Mouse (Mus musculus): Measurements from ENCODE around the gene Mrgprh. TPM values are rescaled to one million over a fixed set of nuclear protein-coding genes. Genes with fewer than 3 reads are reported as not detected.
"Not testable (repeated sequence)": the region's sequence is repeated elsewhere in the genome, so short reads cannot be mapped to it uniquely, and the experiment has no call there.

Gene Mrgprh
- total RNA-seq, 2 experiments from 2014 or later, result 4.4 to 4.7 TPM

DNA sequence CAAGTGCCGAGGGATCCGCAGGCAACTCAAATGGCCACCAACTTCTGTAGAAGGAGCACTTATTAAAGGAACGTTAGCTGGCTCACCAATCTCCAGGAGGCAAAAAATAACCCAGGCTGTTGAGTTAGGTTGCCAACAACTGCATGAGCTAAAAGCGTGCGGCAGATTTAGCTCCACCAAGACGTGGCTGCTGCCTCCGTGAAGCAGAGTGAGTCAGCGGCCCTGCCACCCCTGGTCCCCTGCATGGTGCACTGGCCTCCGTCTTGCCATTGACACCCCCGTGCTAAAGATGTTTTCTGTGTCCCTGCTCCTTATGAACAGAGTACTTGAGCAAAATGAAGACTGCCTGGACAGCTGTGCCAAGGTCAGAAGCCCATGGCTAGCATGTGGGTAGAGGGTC lies 9.0 kb upstream of the Mrgprh start:
- DNase-seq (ENCODE audit: low spot score), result peak; percentile 64

DNA sequence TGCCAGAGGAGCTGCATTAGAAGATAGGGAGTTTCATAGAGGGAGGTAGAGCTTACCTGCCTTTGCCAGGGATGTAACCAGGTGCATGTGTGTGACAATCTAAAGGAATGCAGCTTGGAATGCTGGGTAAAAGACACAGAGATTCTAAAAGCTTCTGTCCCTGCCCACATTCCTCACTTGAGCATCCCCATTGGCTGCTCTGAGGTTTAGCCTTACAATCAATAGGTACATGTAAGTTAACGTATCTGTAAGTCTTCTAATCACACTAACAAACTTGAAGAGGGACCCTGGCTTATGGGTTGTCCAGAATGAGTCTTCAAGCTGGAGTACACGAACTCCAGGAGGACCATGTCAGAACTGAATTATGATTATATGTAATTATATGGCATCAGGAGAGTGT lies 7.8 kb upstream of the Mrgprh start, which contains the start of gene Mas1:
TSS of gene Mas1 (minus strand) at position 101 of the 400 bp plus-strand sequence.
- DNase-seq (ENCODE audit: low spot score), result no peak

DNA sequence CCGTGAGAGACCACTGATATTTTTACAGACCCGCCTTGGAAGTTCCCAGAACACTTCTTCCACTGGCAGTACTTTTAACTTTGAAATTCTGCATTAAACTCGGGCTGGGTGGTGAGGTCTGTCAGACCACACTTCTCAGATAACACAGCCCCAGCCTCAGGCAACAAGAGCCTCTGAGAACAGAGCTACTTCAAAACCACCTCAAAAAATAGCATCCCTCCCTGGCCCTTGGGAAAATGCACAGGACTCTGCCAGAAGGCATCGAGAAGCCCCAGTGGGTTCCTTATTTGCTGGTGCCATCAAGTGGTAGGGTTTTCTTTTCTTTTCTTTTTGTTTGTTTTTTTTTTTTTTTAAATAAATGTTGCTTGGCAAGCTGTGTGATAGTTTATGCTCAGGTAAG lies 7.2 kb upstream of the Mrgprh start:
- no peak for DNase-seq (ENCODE audit: low spot score)

DNA sequence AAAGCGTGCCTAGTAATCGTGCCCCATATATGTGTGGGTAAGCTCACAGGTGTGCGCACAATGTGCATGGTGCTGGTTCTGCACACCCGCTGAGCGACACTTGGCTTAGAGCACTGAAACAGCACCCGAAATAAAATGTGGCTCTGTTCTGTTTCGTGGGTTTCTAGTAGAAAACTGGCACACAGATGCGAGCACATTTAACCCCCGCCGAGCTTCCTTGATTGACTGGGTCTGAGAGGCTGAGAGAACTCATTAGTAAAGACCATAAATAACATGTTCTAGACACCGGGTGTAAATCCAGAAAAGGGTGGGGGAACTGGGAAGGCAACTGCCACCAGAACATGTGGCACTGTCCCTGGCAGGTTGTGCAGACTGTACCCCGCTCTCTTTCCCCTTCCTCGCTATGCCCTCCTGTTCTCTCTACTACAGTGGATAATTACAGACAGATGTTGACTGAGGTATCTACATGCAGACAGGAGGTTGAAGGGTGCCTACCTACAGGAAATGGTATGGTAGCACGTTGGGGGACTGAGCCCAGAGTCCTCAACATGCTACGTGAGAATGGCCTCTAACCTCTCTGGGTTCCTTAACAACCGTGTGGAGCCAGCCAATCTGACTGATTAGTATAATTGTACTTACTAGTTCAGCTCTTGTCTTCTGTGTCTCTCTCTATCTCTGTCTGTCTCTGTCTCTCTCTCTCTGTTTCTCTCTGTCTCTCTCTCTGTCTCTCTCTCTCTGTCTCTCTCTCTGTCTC lies 3.4 kb upstream of the Mrgprh start:
- no peak for DNase-seq (ENCODE audit: low spot score)

DNA sequence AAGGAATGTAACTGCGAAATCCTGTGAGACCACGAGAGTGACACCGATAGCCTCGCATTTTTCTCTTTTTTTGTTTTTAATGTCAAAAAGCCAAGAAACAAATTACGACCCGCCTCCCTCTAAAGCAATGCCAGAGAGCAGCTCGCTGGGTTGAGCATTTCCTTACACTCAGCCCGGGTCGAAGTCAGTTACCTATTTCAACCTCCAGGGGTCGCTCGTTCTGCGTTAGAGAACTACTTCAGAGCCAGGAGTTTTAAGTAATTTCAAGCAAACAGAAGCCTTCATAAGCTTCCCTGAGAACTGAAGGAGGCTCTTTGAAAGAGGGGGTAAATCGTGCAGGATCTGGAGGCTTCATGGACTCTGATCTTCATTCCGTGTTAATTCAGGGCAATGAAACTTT lies 4.3 kb downstream of the Mrgprh start:
- peak; percentile 84 for DNase-seq (ENCODE audit: low spot score)

DNA sequence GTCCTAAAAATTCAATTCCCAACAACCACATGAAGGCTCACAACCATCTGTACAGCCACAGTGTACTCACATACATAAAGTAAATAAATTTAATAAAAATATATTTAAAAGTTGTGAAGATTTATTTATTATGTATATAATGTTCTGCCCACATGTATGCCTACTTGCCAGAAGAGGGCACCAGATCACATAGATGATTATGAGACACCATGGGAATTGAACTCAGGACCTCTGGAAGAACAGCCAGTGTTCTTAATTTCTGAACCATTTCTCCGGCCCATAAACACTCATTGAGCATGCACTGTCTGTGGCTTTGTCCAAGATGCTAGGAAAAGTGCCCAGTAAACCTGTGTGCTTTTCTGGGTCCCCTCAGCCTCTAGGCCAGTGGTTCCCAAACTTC lies 5.4 kb downstream of the Mrgprh start:
- DNase-seq (ENCODE audit: low spot score), result no peak

DNA sequence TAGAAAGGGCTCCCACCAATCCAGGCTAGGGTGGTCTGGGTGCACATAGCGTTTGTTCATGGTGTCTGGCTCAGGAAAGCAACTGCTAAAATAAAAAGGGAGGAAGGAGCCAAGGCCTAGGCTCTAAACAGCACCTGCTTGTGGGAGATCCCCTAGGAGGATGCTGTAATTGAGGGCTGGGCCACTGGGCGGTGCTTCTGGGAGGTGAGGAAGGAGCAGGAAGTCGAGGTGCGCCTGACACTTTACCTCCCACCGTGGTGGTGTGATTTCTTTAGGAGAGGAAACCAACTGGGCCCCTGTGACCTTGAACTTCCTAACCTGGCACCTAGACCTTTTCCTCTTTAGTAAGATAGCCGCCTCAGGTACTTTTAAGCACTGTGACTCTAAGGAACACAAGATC lies 10.8 kb downstream of the Mrgprh start:
- no peak for DNase-seq (ENCODE audit: low spot score)

DNA sequence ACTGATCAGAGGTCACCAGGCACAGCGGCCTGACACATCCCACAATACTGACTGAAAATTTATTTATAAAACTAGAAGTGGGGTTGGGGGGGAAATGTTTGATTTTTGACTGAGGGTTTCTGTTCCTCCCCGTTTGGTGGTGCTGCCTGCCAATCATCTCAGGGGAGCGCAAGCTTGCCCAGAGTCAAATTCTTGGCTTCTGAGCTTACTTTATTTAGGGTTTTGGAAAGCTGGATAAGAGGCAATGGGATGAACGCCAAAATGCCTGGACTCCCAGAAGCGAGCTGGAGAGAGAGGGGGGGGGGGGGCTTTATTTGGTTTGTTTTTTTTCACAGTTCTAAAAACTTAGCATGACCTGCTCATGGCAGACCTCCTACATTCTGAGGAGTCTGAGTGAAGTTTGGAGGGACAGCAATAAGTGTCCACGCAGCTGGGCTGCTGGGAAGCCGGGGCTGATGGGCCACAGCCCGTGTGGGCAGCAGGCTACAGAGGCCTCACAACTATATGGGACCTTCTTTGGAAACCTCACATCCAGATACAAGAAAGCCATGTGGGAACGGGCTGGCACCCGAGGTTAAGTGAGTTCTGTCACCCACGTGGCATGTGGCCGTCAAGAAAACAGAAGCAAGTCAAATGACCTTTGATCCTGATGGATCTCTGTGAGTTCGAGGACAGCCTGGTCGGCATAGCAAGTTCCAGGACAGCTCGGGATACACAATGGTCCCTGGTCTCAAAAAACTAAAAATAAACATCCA lies 11.4 kb downstream of the Mrgprh start:
- no peak for DNase-seq (ENCODE audit: low spot score)

DNA sequence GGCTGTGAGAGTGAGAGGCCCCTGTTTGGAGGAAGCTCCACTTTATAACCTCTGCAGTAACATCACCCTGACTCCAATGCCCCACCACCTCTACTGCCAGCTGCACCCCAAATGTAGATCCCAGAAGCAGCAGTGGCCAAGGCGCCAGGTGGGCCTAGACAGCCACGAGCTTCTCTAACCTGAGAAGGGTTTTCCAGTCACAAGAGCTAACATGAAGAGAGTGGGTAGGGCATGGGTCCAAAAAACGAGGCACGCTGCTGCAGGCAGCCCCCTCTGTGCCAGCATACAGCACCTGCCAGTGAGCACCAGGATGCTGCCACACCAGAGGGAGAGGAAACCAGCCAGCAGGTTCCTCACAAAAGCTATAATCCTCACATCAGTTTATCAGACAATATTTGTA lies 15.2 kb downstream of the Mrgprh start:
- no peak for DNase-seq (ENCODE audit: low spot score)

DNA sequence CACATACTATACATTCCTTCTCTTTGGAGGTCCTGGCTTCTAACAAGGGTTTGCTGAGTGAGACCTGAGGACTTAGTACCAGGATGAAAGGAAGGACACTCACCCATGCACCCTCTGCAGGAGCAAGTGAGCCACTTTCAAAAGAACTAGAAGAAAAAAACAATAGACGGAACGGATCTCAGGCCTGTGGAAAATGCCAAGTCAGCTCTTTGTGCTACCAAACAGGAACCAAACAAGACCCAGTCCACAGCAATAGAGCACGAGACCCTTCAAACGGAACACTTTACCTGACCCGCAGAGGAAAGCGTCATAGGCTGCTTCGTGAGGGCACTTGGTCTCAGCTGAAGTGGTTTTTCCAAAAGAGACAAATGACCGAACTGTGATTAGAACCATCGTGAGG lies 16.2 kb downstream of the Mrgprh start:
- DNase-seq (ENCODE audit: low spot score), result no peak

DNA sequence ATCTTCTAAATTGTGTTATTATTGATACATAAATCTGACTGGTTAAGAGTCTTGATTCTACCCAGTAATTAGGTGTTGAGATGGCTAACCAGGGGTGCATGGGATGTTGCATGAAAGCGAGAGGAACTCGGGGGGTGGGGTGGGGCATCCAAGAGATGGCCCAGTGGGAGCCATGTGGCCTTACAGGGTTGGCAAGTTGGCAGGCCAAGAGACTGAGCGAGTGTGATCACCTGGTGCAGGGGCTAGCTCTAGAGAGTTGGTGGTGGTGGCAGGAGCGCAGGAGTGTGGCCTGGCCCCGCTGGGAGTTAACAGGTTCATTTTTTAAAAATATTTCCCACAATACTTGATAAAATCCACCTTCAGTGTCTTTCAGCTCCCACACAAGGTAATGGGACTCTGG lies 21.8 kb downstream of the Mrgprh start:
- DNase-seq (ENCODE audit: low spot score), result no peak

DNA sequence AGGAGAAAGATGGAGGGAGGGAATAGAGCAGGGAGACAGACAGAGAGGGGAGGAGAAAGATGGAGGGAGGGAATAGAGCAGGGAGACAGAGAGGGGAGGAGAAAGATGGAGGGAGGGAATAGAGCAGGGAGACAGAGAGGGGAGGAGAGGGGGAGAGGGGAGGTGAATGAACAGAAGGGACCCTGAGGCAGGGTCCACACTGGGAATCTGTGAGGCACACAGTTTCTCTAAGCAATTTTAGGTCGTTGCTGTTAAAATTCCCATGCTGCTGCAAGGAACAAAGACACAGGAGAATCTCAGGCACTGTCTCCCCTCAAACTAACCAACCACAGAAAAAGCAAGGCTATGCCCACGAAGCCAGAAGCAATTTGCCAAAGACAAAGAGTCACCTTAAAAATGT lies 22.8 kb downstream of the Mrgprh start:
- not testable (repeated sequence) for DNase-seq (ENCODE audit: low spot score)

DNA sequence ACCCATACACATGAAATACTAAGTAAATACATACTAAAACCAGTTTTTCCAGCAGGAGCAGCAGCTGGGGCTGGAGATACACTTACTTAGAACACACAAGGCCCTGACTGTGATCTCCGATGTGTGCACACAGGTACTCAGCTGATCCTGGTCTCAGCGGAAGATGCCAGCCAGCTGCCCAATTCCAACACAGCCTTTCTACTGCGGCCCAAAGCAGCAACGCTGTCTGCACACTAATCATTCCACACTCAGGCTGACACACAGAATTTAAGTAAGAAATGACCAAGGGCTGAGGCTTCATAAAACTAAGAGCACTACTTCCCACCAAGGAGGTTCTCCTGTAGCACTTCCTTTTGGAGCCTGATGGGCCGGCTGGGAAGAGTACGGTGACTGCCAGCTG lies 26.5 kb downstream of the Mrgprh start:
- no peak for DNase-seq (ENCODE audit: low spot score)

DNA sequence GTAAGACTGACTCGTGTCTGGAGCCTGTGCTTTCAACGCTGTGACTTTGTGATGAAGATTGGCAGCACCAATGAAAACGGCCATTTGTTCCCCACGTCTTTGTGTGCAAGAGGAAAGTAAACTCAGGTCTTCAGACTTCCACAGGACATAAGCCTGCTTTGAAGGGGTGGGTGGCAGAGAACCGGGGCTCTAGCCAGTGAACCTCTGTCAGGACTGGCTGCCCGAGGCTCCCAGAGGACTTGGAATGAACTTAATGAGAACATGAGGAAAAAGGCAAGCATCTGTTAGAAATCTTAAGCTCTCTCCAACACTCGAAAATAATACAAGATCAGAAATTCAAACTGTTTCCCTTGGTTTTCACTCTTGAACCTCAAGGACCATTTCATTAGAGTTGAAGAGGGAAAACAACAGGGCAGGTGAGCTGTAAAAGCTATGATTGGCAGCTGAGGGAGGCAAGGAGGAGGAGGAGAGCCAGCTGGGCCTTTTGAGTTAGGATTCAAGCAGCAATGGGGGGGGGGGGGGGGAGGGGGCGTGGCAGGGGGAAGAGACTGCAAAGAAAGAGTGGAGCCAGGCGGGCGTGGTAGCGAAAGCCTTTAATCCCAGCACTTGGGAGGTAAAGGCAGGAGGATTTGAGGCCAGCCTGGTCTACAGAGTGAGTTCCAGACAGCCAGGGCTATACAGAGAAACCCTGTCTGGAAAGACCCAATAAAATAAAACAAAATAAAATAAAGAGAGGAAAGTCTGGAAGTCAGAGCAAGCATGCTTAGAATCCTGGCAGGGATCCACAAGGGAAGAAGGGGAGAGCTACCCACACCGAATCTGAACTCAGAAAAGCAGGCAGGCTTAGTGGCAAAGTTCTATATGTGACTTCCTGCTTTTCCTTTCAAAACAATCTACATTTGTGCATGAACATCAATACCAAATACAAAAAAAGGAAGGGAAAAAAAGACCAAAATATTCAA lies 27.8 kb downstream of the Mrgprh start:
- DNase-seq (ENCODE audit: low spot score), result no peak

DNA sequence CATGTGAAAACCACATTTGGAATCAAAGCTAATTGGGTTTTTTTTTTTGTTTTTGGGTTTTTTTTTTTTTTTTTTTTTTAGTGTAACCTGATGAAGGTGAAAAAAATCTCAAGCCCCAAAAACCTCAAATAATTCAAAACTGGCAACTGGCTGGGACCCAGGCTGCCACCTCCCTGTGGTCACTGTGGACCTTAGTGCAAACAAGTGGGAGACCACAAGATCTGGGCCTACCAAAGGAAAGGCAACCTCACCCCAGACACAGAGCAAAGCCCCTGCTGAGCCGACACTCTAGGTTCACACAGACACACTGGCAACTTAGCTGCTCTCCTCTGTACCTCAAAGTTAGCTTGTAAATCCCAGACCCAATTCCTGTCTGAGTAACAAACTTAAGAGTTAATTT lies 28.5 kb downstream of the Mrgprh start:
- DNase-seq (ENCODE audit: low spot score), result no peak

DNA sequence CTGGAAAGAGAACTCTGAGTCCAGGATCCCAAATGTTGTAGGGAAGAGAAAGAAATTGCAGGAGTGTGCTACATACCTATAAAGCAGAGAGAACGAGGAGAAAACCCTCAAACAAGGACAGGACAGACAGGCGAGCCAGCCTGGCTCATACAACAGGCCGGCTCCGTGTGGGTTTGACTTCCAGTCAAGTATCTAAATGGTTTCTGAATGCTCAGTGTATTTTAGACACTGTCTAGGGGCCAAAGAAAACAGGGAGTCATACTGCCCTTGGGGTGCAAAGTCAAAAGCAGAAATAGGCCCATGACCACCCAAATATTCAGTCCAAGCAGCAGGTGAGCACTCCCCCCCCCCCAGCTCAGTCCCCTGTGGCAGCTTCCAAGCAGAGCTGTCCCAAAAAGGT lies 30.0 kb downstream of the Mrgprh start:
- DNase-seq (ENCODE audit: low spot score), result no peak

DNA sequence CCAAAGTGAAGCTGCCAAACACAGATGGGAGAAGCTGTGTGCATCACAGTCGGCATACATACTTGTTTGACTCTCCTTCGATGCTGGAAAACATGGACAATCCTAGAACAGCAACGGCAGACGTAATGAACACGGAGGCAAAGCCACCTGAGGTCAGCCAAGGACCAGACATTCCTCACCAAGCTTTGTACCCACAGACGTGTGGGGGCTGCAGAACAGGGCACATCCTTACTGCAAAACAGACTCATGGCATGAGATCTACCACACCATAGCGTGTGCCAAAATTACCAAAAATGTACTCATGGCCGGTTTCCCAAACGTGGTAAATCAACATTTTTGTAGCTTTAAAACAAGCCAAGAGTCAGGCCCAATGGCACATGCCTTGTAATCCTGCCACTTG lies 30.6 kb downstream of the Mrgprh start:
- DNase-seq (ENCODE audit: low spot score), result no peak

DNA sequence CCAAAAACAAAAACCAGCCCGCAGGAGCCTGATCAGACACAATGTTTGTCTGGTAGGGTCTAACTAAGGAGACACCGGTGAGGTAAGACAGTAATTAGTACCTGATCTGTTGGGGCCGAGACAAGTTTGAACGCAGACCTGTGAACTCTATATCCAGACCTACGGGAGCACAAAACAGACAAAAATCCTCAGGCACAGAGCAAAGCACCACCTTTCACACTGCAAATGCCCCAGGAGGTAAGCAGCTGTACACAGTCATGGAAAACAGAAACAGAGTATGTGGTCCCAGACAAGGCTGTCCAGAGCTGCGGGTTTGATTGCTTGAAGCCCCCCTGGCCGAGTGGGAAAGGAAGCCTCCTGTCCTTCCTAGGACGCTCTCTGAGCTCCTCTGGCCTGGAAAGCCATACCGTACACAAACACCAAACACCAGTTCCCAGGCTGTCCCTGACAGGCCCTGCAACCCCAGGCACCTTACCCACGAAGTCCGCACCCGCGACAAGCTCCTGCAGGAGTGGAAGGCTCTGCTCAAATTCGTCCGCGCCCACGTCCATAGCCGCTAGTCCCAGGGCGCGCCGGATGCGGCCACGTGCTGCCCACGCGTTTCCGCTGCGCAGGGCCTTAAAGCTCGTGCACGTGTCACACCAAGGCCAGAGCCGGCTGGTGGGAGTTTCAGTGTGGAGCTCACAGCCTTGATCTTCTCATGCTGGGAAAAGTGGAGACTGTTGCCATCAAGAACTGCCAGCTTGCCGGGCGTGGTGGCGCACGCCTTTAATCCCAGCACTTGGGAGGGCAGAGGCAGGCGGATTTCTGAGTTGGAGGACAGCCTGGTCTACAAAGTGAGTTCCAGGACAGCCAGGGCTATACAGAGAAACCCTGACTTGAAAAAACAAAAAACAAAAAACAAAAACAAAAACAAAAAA lies 33.8 kb downstream of the Mrgprh start, which contains the start of gene Pnldc1:
TSS of gene Pnldc1 (minus strand) at position 870 of the 920 bp plus-strand sequence.
- DNase-seq (ENCODE audit: low spot score), result no peak

DNA sequence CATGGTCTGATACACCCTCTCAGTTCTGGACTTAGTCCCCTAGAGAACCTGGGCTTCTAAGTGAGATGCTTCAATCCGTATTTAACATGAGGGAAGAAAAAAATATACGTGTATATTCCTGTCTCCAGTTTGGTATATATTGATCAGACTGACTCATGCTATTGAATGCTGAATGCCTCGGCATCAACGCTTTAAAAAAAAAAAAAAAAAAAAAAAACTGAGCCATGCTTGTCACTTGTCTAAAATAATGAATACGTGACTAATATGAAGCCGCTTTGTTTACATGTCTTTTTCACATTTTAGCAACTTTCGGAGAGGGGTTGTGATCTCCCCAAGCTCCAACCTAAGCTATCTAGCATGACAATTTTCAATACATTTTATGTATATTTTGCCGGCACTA lies 34.6 kb downstream of the Mrgprh start:
- DNase-seq (ENCODE audit: low spot score), result no peak

DNA sequence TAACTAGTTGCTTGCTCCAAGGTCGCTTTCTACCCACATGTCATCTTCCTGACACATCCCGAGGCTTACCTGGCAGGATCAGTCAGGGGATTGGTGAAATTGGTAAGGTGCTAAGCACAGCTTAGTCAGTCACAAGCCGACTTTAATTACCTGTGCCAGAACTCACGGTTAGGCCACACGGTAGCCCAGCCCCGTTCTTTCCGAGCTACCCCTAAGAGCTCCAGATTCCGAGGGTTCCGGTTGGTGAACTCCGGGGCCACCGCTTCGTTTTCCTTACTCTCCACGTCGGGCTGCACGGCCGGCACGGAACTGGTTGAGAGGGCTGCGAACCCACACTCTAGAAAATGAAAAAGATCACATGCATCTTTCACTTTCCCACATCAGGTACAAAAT lies 39.6 kb downstream of the Mrgprh start, which contains the start of gene Tcp1:
TSS of gene Tcp1 (plus strand) at position 214 of the 393 bp plus-strand sequence.
- DNase-seq (ENCODE audit: low spot score), result peak; percentile 7
